Mouse (Mus musculus): ENCODE data around the gene Fto. TPM values are rescaled to one million over a fixed set of nuclear protein-coding genes. Genes with fewer than 3 reads are reported as not detected.

Fto gene
- total and polyA plus RNA-seq, 3 experiments: 8.4 to 43.2 (median 15.7) TPM

GRCm38 (mm10) chr8:91531971-91532370, 218.6 kb downstream of the Fto start:
- Histone ChIP-seq H3K4me3 (replicated peaks in 1 of 3; ENCODE audit: low read depth in 2 of 3, low read length in 2 of 3, poor library complexity in 1 of 3) (no peak overlapping the region), H3K9ac (ENCODE audit: insufficient read depth, low read depth) (no peak overlapping the region), H3K4me2 (ENCODE audit: insufficient read depth, low read depth, poor library complexity, severe bottlenecking) (no peak overlapping the region), H3K9me3 (replicated peaks; ENCODE audit: low read length) (no peaks in the 10 kb centered on the region), H3K79me2 (replicated peaks; ENCODE audit: control insufficient read depth, extremely low read depth, insufficient read depth, poor library complexity, severe bottlenecking) (no peaks in the 10 kb centered on the region), H3K27me3 (replicated peaks) (no peaks in the 10 kb centered on the region), H3K36me3 (replicated peaks in 1 of 2; ENCODE audit: control insufficient read depth in 1 of 2, insufficient read depth in 1 of 2, low read length in 1 of 2) (peaks cover 0 to 57% of the 10 kb centered on the region in 2 experiments), H3K4me1 (ENCODE audit: control insufficient read depth in 1 of 2, insufficient read depth in 2 of 2) (0 out of 4 replicates have a peak, but pooled peaks cover 0 to 2% of the 10 kb centered on the region in 2 experiments), H3K27ac (ENCODE audit: insufficient read depth, low read depth) (no peak overlapping the region)
- dilution Hi-C loops (cut with MboI; ENCODE audit: extremely low pct_ligation_motif_present, extremely low pct_unique_long_range_greater_than_20kb, low sequenced_read_pairs) (no loop called here), in situ Hi-C loops (cut with MboI; ENCODE audit: low pct_ligation_motif_present, low pct_unique_long_range_greater_than_20kb, low sequenced_read_pairs) (no loop called here)
- peak; percentile 51 for DNase-seq (ENCODE audit: extremely low read depth)
- TF ChIP-seq NELFE (IDR thresholded peaks at IDR 0.05; ENCODE audit: low read depth, low read length) (no peak), CHD2 (IDR thresholded peaks at IDR 0.05; ENCODE audit: low read length) (no peak), BHLHE40 (IDR thresholded peaks at IDR 0.05; ENCODE audit: low read depth, low read length) (no peak), SMC3 (IDR thresholded peaks at IDR 0.05; ENCODE audit: low read depth, low read length) (peak; percentile 46), MXI1 (IDR thresholded peaks at IDR 0.05; ENCODE audit: low read depth, low read length) (no peak), USF1 (IDR thresholded peaks at IDR 0.05; ENCODE audit: low read depth, low read length) (no peak), CTCF (conservative IDR thresholded peaks at IDR 0.05 in 1 of 2, IDR thresholded peaks at IDR 0.05 in 1 of 2; ENCODE audit: low read depth in 2 of 2, low read length in 2 of 2) (peak; percentile 53 to 58; a peak in 3 of 4 replicates), POLR2AphosphoS2 (IDR thresholded peaks at IDR 0.05; ENCODE audit: low read depth, low read length) (no peak), ZKSCAN1 (IDR thresholded peaks at IDR 0.05; ENCODE audit: borderline replicate concordance, low read depth, low read length) (no peak), JUN (IDR thresholded peaks at IDR 0.05; ENCODE audit: insufficient read depth, low read depth, low read length) (no peak), GABPA (IDR thresholded peaks at IDR 0.05; ENCODE audit: insufficient replicate concordance, low read depth, low read length) (no peak), HCFC1 (IDR thresholded peaks at IDR 0.05; ENCODE audit: low read depth, low read length) (no peak), EP300 (IDR thresholded peaks at IDR 0.05; ENCODE audit: low read length) (no peak), TCF12 (IDR thresholded peaks at IDR 0.05; ENCODE audit: low read depth, low read length) (no peak), JUND (conservative IDR thresholded peaks at IDR 0.05; ENCODE audit: low read depth, low read length) (no peak), ZNF384 (IDR thresholded peaks at IDR 0.05; ENCODE audit: low read depth, low read length) (no peak), NRF1 (IDR thresholded peaks at IDR 0.05; ENCODE audit: low read depth, low read length) (no peak), ZMIZ1 (IDR thresholded peaks at IDR 0.05; ENCODE audit: low read depth, low read length) (no peak), RAD21 (IDR thresholded peaks at IDR 0.05; ENCODE audit: low read depth, low read length) (peak; percentile 66), ZC3H11A (IDR thresholded peaks at IDR 0.05; ENCODE audit: low read depth, low read length) (no peak), MAZ (IDR thresholded peaks at IDR 0.05; ENCODE audit: low read depth, low read length) (no peak), ELF1 (IDR thresholded peaks at IDR 0.05; ENCODE audit: low read depth, low read length) (no peak), IRF4 (IDR thresholded peaks at IDR 0.05; ENCODE audit: low read depth, low read length) (no peak), ETS1 (conservative IDR thresholded peaks at IDR 0.05; ENCODE audit: low read depth, low read length) (no peak), CHD1 (IDR thresholded peaks at IDR 0.05; ENCODE audit: low read depth, low read length) (no peak)

Measured in CH12.LX (cell line).